ENCODE assay signal across 13 mouse cellular contexts in the genomic region with DNA sequence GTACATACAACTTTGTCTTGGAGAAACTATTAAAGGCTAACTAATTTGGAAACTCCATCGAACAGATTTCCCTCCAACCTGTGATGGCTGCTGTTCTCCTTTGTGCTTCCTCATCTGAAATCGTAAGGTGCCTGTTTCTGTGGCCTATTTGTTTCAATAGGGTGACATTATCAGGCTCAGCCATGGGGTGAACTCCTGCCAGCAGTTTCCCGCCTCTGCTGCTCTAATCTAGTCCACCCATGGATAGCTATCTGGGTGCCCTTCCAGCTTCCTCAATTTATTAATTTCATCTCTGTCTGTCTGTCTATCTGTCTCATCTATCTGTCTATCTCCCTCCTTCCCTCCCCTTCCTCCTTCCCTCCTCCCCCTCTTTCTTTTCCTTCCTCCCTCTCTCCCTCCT.
"Had no signal": no experiment of that assay in that cellular context is flagged by ENCODE, and none has a peak within 500 bp of the region (broad histone marks: within the 10 kb centered on the region; RNA-seq: fewer than 3 reads in every experiment).

No protein-coding gene starts in this region.

- H3K9ac ChIP-seq: limb, embryonic 12.5 days; lung, embryonic 15.5 days; midbrain, embryonic 13.5 days; neural tube, embryonic 15.5 days had no signal

- H3K36me3 ChIP-seq: limb, embryonic 12.5 days; lung, embryonic 15.5 days; neural tube, embryonic 15.5 days had no signal

- H3K27ac ChIP-seq: kidney, postnatal 0 days; limb, embryonic 12.5 days; lung, embryonic 15.5 days; macrophage; midbrain, embryonic 13.5 days; neural tube, embryonic 15.5 days had no signal

- H3K27me3 ChIP-seq: limb, embryonic 12.5 days; lung, embryonic 15.5 days; midbrain, embryonic 13.5 days; neural tube, embryonic 15.5 days had no signal

- DNase-seq: kidney, adult 9 months; kidney, postnatal 36 days; lung, postnatal 14 days; right cerebral cortex, adult 18-20 months; right cerebral cortex, postnatal 25 days; thymus, postnatal 36 days had no signal

- H3K4me2 ChIP-seq: limb, embryonic 12.5 days; lung, embryonic 15.5 days; midbrain, embryonic 13.5 days; neural tube, embryonic 15.5 days had no signal

- H3K9me3 ChIP-seq: limb, embryonic 12.5 days; lung, embryonic 15.5 days; midbrain, embryonic 13.5 days; neural tube, embryonic 15.5 days had no signal

- H3K4me3 ChIP-seq: limb, embryonic 12.5 days; lung, embryonic 15.5 days; midbrain, embryonic 13.5 days; myocyte; neural tube, embryonic 15.5 days had no signal

- H3K4me1 ChIP-seq: limb, embryonic 12.5 days had no signal
